Mouse (Mus musculus) limb, embryonic 10.5 days (tissue): ENCODE data around the gene Mitf. TPM values are rescaled to one million over a fixed set of nuclear protein-coding genes. Genes with fewer than 3 reads are reported as not detected.
A peak's percentile ranks its signal among the peaks of the same experiment; 100 is the strongest.

Experiments
- DNase-seq: peaks from one replicate; pipeline ENCODE4 v3.0.0-alpha.2; 2017; ENCODE audit warnings: low spot score
- H3K27ac ChIP-seq: fragments of 300-500 bp; sonication (generic); 2 replicates; pipeline ENCODE4 v1.5.1; 2016; ENCODE audit warnings: mild to moderate bottlenecking
- H3K27me3 ChIP-seq: fragments of 300-500 bp; sonication (generic); 2 replicates; pipeline ENCODE4 v1.6.1; 2016; ENCODE audit warnings: low read depth, mild to moderate bottlenecking; ENCODE audit not compliant: poor library complexity, severe bottlenecking
- H3K36me3 ChIP-seq: fragments of 300-500 bp; sonication (generic); 2 replicates; pipeline ENCODE4 v1.6.1; 2016; ENCODE audit warnings: mild to moderate bottlenecking, moderate library complexity
- H3K4me1 ChIP-seq: fragments of 300-500 bp; sonication (generic); 2 replicates; pipeline ENCODE4 v1.6.1; 2016
- H3K4me3 ChIP-seq: fragments of 300-500 bp; sonication (generic); 2 replicates; pipeline ENCODE4 v1.5.1; 2016; ENCODE audit warnings: mild to moderate bottlenecking, moderate library complexity
- H3K9me3 ChIP-seq: fragments of 300-500 bp; sonication (generic); replicated peaks from 2 replicates; pipeline ENCODE4 v1.6.1; 2016; ENCODE audit warnings: mild to moderate bottlenecking
- WGBS: fragments of 180-500 bp; shearing (Covaris S2); methylation state at CpG from one replicate; pipeline ENCODE4 v1.1.7; 2016; 5-methylcytosine and 5-hydroxymethylcytosine counted together
- polyA plus RNA-seq: library from polyadenylated mRNA; unstranded; fragments of >200 nt; fragmentation: Nextera tagmentation; extraction: Ambion mirVana; gene quantifications from 2 replicates; pipeline ENCODE4 v1.2.1, GENCODE M21; 2016

Gene Mitf
- polyA plus RNA-seq, 1 experiment from 2014 or later: 0.80 TPM

GRCm38 (mm10) chr6:97937897-97938614 is 131.2 kb downstream of the Mitf start:
- Histone ChIP-seq H3K36me3 (no peaks in the 10 kb centered on the region), H3K27ac (no peak overlapping the region), H3K9me3 (no peaks in the 10 kb centered on the region), H3K4me3 (no peak overlapping the region), H3K4me1 (peaks cover 18% of the 10 kb centered on the region), H3K27me3 (no peaks in the 10 kb centered on the region)
- DNase-seq: no peak
- WGBS: 83% methylated on average over 11 of the region's 11 CpGs

- no peak for DNase-seq
- Histone ChIP-seq H3K27ac (peak overlapping the region; percentile 46; the same call in 1 of the 2 replicates), H3K9me3 (no peaks in the 10 kb centered on the region), H3K27me3 (no peaks in the 10 kb centered on the region), H3K4me1 (peaks cover 18% of the 10 kb centered on the region), H3K4me3 (no peak overlapping the region), H3K36me3 (no peaks in the 10 kb centered on the region)
- 88% methylated on average over 12 of the region's 12 CpGs for WGBS
These were observed 134.1 kb downstream of the Mitf start for GRCm38 (mm10) chr6:97940916-97941315.

- 63% methylated on average over 13 of the region's 13 CpGs for WGBS
- Histone ChIP-seq H3K9me3 (no peaks in the 10 kb centered on the region), H3K36me3 (no peaks in the 10 kb centered on the region), H3K4me1 (peaks cover 24% of the 10 kb centered on the region), H3K4me3 (no peak overlapping the region), H3K27me3 (no peaks in the 10 kb centered on the region), H3K27ac (peak overlapping the region; percentile 42; the same call in 1 of the 2 replicates)
- DNase-seq: no peak
These were observed 143.4 kb downstream of the Mitf start for GRCm38 (mm10) chr6:97950033-97950881.

- H3K4me3 ChIP-seq: no peak overlapping the region
- no peaks in the 10 kb centered on the region for H3K27me3 ChIP-seq
- H3K4me1 ChIP-seq: peaks cover 24% of the 10 kb centered on the region
- H3K9me3 ChIP-seq: no peaks in the 10 kb centered on the region
- H3K36me3 ChIP-seq: no peaks in the 10 kb centered on the region
- 81% methylated on average over 2 of the region's 2 CpGs for whole genome bisulfite sequencing
- DNase-seq: no peak
- peak overlapping the region; percentile 42; the same call in 1 of the 2 replicates for H3K27ac ChIP-seq
These were observed 144.0 kb downstream of the Mitf start for GRCm38 (mm10) chr6:97950882-97951245.

GRCm38 (mm10) chr6:97951711-97952110 is 144.9 kb downstream of the Mitf start:
- H3K4me1 ChIP-seq: peaks cover 26% of the 10 kb centered on the region
- H3K9me3 ChIP-seq: no peaks in the 10 kb centered on the region
- DNase-seq: no peak
- WGBS: 63% methylated on average over 1 of the region's 1 CpGs
- H3K27me3 ChIP-seq: no peaks in the 10 kb centered on the region
- no peak overlapping the region for H3K27ac ChIP-seq
- H3K36me3 ChIP-seq: no peaks in the 10 kb centered on the region
- no peak overlapping the region for H3K4me3 ChIP-seq

GRCm38 (mm10) chr6:97952845-97953244 is 146.0 kb downstream of the Mitf start:
- no peaks in the 10 kb centered on the region for H3K27me3 ChIP-seq
- H3K36me3 ChIP-seq: no peaks in the 10 kb centered on the region
- WGBS: 90% methylated on average over 8 of the region's 8 CpGs

GRCm38 (mm10) chr6:97956121-97956520 is 149.3 kb downstream of the Mitf start:
- no peak for DNase-seq
- no peaks in the 10 kb centered on the region for H3K36me3 ChIP-seq
- 83% methylated on average over 6 of the region's 6 CpGs for WGBS
- no peak overlapping the region for H3K27ac ChIP-seq
- H3K9me3 ChIP-seq: no peaks in the 10 kb centered on the region
- no peaks in the 10 kb centered on the region for H3K27me3 ChIP-seq
- H3K4me3 ChIP-seq: no peak overlapping the region
- peaks cover 11% of the 10 kb centered on the region for H3K4me1 ChIP-seq

More at GRCm38 (mm10) chr6:97952845-97953244, 146.0 kb downstream of the Mitf start:
- no peaks in the 10 kb centered on the region for H3K9me3 ChIP-seq
- no peak overlapping the region for H3K4me3 ChIP-seq
- H3K4me1 ChIP-seq: peaks cover 26% of the 10 kb centered on the region
- DNase-seq: no peak
- H3K27ac ChIP-seq: no peak overlapping the region; the same call in 1 of the 2 replicates

GRCm38 (mm10) chr6:97956636-97957035 is 149.8 kb downstream of the Mitf start:
- no peaks in the 10 kb centered on the region for H3K9me3 ChIP-seq
- no peaks in the 10 kb centered on the region for H3K36me3 ChIP-seq
- no peaks in the 10 kb centered on the region for H3K27me3 ChIP-seq
- H3K4me3 ChIP-seq: no peak overlapping the region
- H3K27ac ChIP-seq: no peak overlapping the region
- WGBS: 91% methylated on average over 10 of the region's 10 CpGs
- peaks cover 12% of the 10 kb centered on the region for H3K4me1 ChIP-seq
- no peak for DNase-seq

- no peak overlapping the region for H3K27ac ChIP-seq
- H3K4me1 ChIP-seq: peaks cover 24% of the 10 kb centered on the region
- H3K27me3 ChIP-seq: no peaks in the 10 kb centered on the region
- H3K4me3 ChIP-seq: no peak overlapping the region
- DNase-seq: peak; percentile 25
- 87% methylated on average over 4 of the region's 4 CpGs for WGBS
- no peaks in the 10 kb centered on the region for H3K36me3 ChIP-seq
- H3K9me3 ChIP-seq: no peaks in the 10 kb centered on the region
These were observed 151.4 kb downstream of the Mitf start for GRCm38 (mm10) chr6:97958276-97958675.

- DNase-seq: peak; percentile 28
- Histone ChIP-seq H3K27me3 (no peaks in the 10 kb centered on the region), H3K27ac (0 out of 2 replicates have a peak overlapping the region, but pooled peaks have one; percentile 42), H3K4me3 (no peak overlapping the region), H3K4me1 (peaks cover 27% of the 10 kb centered on the region), H3K36me3 (no peaks in the 10 kb centered on the region), H3K9me3 (no peaks in the 10 kb centered on the region)
- WGBS: 33% methylated on average over 2 of the region's 2 CpGs
These were observed 154.9 kb downstream of the Mitf start for GRCm38 (mm10) chr6:97961776-97962175.

GRCm38 (mm10) chr6:97962311-97962710 is 155.5 kb downstream of the Mitf start:
- no peaks in the 10 kb centered on the region for H3K9me3 ChIP-seq
- no peaks in the 10 kb centered on the region for H3K27me3 ChIP-seq
- WGBS: 58% methylated on average over 1 of the region's 1 CpGs
- no peak for DNase-seq
- H3K4me1 ChIP-seq: peaks cover 27% of the 10 kb centered on the region
- no peak overlapping the region for H3K4me3 ChIP-seq
- H3K36me3 ChIP-seq: no peaks in the 10 kb centered on the region
- no peak overlapping the region for H3K27ac ChIP-seq

GRCm38 (mm10) chr6:97964750-97965149 is 157.9 kb downstream of the Mitf start:
- WGBS: 75% methylated on average over 3 of the region's 3 CpGs
- Histone ChIP-seq H3K4me1 (peaks cover 27% of the 10 kb centered on the region), H3K4me3 (no peak overlapping the region), H3K9me3 (no peaks in the 10 kb centered on the region), H3K36me3 (no peaks in the 10 kb centered on the region), H3K27ac (no peak overlapping the region), H3K27me3 (no peaks in the 10 kb centered on the region)
- no peak for DNase-seq

- Histone ChIP-seq H3K36me3 (no peaks in the 10 kb centered on the region), H3K27ac (no peak overlapping the region), H3K4me3 (no peak overlapping the region), H3K4me1 (no peaks in the 10 kb centered on the region), H3K9me3 (no peaks in the 10 kb centered on the region), H3K27me3 (no peaks in the 10 kb centered on the region)
- DNase-seq: no peak
- 87% methylated on average over 9 of the region's 9 CpGs for WGBS
These were observed 174.8 kb downstream of the Mitf start for GRCm38 (mm10) chr6:97981668-97982067.
